Mouse (Mus musculus): Measurements from ENCODE around the gene Cdk5rap2. TPM values are rescaled to one million over a fixed set of nuclear protein-coding genes. Genes with fewer than 3 reads are reported as not detected.

Gene Cdk5rap2
- polyA plus RNA-seq, 1 experiment from 2014 or later: 3.4 TPM

GRCm38 (mm10) chr4:70219776-70220175 is 190.5 kb downstream of the Cdk5rap2 start:
- Histone ChIP-seq H3K27me3 (ENCODE audit: insufficient read depth, low read length) (no peaks in the 10 kb centered on the region), H3K9me3 (ENCODE audit: low read length) (no peaks in the 10 kb centered on the region), H3K36me3 (replicated peaks; ENCODE audit: insufficient read depth, low read length) (peaks cover 4% of the 10 kb centered on the region; the same call in 1 of the 2 replicates), H3K4me1 (ENCODE audit: insufficient read depth) (0 out of 2 replicates have a peak, but pooled peaks cover 4% of the 10 kb centered on the region), H3K9ac (replicated peaks) (no peak overlapping the region), H3K4me2 (ENCODE audit: low read depth, low read length) (no peak overlapping the region), H3K4me3 (ENCODE audit: low read depth, low read length) (no peak overlapping the region), H3K27ac (ENCODE audit: low read depth) (no peak overlapping the region)
- DNase-seq (no peak), ATAC-seq (no peak)
- TF ChIP-seq CTCF (IDR thresholded peaks at IDR 0.05; ENCODE audit: low read depth): no peak
- no peak for TF ChIP-seq EP300 (IDR thresholded peaks at IDR 0.05; ENCODE audit: low read depth)
- 77% methylated on average over 4 of the region's 4 CpGs for WGBS (ENCODE audit: insufficient replicate concordance)

GRCm38 (mm10) chr4:70185971-70186370 is 224.3 kb downstream of the Cdk5rap2 start:
- H3K36me3 ChIP-seq (replicated peaks; ENCODE audit: insufficient read depth, low read length): no peaks in the 10 kb centered on the region
- H3K9ac ChIP-seq (replicated peaks): no peak overlapping the region
- WGBS (ENCODE audit: insufficient replicate concordance): 69% methylated on average over 2 of the region's 2 CpGs
- no peak overlapping the region for H3K27ac ChIP-seq (ENCODE audit: low read depth)
- no peak for DNase-seq
- TF ChIP-seq CTCF (IDR thresholded peaks at IDR 0.05; ENCODE audit: low read depth) (no peak), EP300 (IDR thresholded peaks at IDR 0.05; ENCODE audit: low read depth) (no peak)
- H3K4me2 ChIP-seq (ENCODE audit: low read depth, low read length): no peak overlapping the region
- no peak for ATAC-seq
- no peaks in the 10 kb centered on the region for H3K9me3 ChIP-seq (ENCODE audit: low read length)
- no peaks in the 10 kb centered on the region for H3K27me3 ChIP-seq (ENCODE audit: insufficient read depth, low read length)
- no peak overlapping the region for H3K4me3 ChIP-seq (ENCODE audit: low read depth, low read length)
- no peaks in the 10 kb centered on the region for H3K4me1 ChIP-seq (ENCODE audit: insufficient read depth)

Other genes with a start within 250 kb of the Cdk5rap2 start
- 7.2 and 9.4 TPM in 2 replicates for gene Megf9, start 124.6 kb upstream of the Cdk5rap2 start, polyA plus RNA-seq (2015; fragmentation: Nextera tagmentation; extraction: Ambion mirVana)

All from liver, postnatal 0 days (tissue).